Mouse (Mus musculus) kidney, postnatal 10 days (tissue): ENCODE data around the gene Slc25a25.

Source experiments
- DNase-seq: peaks from one replicate; pipeline ENCODE4 v3.0.0; 2021; ENCODE audit warnings: mixed read lengths

Slc25a25 gene

DNA sequence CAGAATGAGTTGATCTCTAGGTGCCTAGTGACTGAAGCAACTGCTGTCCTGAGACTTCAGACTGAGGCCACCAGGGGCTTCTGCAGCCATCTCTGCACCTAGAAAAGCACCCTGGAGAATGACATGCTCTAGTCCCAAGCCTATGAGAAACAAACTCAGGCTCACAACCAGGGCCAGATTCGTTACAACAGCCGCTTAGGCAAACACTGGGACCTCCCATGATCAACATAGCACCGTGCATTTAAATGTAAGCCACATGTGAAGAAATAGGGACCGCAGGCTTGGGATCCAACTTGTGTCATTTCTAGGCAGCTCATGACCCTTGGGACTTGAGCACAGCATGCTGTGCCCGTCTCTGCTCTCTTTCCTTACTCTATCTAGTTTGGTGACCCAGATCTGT is 23.5 kb downstream of the Slc25a25 start:
- DNase-seq: no peak

DNA sequence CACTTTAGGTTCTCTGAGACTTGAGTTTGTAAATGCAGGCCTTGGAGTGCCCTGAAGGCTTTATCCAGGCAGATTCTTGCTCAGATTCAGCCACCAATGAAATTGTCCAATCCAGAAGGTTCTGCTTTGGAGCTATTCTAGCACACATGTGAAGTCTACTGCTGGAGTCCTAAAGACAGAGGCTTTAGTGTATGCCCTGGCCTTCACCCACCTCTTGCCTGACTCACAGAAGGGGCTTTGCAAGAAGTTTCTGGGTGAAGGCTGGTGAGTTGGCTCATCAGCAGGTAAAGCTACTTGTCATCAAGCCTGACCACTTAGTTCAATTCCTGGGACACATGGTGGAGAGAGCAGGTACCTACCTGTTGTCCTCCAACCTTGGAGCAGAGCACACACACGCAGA is 25.1 kb downstream of the Slc25a25 start:
- DNase-seq: no peak

DNA sequence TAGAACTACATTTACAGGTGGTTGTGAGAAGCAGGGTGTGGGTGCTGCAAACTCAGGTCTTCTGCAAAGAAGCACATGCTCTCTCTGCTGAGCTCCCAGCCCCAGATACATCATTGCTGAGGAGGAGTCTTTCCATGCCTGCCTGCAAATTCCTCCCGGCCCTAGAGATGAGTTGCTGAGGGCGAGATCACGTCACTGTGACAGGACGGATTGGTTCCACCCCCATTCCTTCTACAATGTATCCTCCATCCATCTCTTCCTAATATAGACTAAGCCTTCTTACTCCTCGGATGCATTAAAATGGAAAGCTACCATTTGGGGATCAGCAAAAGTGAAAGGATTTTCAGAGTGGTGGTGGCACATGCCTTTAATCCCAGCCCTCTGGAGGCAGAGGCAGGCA is 25.7 kb downstream of the Slc25a25 start:
- no peak for DNase-seq

DNA sequence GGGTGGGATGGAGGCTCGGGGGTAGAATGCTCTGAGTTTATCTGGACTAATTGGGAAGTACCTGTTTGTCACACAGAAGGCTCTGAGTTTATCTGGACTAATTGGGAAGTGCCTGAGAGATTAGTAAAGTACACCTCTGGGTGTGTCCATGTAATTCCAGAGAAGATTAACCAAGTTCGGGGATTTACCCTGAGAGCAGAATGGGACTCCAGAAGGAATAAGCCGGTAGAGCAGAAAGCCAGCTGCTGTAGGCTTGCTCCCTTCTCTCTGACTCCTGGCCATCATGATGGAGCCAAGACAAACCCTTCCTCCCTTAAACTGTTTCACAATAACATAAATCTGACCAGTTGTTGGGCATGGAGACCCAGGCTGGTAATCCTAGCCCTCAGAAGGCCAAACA is 26.4 kb downstream of the Slc25a25 start:
- DNase-seq: no peak

DNA sequence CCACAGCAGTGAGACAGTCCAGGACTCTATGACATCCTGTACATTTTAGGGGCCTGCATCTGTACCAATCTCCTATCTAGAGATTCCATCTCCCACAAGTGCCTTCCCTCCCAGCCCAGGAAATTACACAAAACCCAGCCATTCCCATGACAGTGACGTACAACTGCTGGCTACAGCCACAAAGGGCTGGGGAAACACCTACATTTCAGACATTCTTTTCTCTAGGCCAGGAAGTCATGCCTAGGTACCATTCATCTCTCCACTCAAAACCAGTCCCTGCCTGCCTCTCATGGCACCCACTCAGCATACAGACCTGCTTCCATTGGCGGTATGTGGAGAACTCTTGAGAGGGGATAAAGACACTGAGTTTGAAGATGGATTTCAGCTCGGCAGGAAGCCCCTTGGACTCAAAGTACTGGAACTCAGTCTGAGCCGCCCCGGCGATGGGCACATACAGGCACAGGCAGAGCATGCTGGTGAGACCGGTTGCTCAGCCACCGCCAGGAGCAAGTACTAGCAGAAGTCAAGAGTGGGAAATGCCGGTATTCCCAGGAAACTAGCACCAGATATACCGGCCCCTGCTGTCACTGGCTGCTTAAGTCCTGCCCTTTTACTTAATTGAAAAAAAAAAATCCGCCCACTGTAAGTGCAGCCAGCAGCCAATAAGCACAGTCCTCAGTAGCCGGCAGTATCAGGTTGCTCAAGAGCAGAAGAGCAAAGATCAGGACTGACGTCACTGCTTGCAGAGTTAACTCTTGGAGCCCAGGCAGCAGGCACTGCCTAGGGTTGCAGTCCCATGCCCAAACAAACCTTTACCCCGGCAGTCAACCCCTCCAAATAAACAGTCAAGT is 27.5 kb downstream of the Slc25a25 start:
- DNase-seq: peak; percentile 87

DNA sequence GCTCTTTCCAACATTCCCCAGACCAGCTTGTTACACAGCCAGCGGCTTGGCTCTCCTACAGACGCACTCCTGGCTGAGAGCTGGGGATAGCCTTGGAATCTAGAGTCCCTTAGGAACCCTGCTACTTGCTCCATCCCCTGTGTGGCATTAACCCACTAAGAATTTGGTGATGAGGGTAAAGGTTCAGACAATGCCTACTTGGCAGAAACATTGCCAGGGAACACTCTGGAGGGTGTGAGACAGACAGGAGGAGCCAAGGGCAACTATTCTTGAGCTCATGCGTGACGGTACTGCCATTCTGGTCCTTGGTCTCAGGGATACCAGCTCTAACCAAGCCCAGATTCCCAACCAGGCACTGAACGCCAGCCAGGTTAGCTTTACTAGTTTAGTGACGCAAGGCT is 29.4 kb downstream of the Slc25a25 start:
- DNase-seq: peak; percentile 48

DNA sequence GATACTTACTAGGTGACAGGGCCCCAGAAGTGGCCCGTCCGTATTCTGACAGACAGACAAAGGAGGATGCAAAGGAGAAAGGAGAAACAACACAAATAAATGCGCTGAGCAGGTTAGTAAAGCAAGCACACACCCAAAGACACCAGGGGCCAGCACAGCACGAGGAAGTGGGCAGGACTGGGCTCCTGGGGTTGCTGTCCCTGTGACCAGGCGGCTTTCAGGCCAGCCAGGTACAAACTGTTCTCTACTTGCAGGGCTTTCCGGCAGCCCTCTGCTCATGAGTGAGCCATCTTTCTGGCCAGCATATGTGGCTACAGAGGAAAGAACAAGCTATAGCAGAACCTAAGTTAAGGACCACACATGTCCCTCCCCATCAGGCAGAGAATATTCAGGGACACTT is 30.6 kb downstream of the Slc25a25 start:
- DNase-seq: no peak

DNA sequence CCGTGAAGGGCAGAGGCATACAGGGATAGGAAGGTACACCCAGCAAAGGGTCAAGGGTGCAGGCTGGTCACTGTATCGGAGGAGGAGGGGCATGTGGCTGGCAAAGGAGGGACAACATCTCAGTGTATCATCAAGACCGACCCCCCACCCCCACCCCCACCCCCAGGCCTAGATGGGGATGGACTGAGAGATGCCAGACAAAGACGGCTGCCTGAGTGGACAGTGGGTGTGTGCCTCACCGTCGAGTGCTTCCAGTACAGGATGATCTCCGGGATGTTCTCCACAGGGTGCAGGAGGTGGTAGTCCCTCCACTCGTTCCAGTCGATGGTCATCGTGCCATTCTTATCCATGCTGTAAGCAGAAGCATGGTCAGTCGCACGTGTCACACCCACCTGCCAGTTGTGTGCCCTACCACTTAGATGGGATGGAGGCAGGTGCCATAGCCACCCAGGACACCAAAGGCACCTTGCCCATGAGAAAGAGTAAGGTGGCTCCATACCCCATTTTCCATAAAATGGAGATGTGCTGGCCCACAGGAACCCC is 31.1 kb downstream of the Slc25a25 start:
- no peak for DNase-seq

DNA sequence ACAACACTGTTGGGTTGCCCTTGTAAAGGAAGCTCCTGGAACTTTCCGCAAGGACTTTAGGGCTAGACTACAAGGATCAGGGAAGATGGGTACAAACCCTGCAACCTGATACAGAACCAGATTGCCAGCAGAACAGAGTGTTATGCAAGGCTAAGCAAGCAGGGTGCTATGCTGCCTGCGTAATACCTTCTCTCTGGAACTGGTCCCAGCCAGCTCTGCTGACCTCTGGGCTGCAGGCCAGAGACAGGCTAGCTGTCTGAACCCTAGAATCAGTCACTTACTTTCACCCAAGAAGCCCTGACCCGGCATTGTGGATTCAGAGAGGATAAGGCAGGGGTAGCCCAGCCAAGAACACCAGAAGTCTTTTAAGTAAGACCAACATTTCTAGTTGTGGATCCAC is 31.9 kb downstream of the Slc25a25 start:
- DNase-seq: peak; percentile 82

DNA sequence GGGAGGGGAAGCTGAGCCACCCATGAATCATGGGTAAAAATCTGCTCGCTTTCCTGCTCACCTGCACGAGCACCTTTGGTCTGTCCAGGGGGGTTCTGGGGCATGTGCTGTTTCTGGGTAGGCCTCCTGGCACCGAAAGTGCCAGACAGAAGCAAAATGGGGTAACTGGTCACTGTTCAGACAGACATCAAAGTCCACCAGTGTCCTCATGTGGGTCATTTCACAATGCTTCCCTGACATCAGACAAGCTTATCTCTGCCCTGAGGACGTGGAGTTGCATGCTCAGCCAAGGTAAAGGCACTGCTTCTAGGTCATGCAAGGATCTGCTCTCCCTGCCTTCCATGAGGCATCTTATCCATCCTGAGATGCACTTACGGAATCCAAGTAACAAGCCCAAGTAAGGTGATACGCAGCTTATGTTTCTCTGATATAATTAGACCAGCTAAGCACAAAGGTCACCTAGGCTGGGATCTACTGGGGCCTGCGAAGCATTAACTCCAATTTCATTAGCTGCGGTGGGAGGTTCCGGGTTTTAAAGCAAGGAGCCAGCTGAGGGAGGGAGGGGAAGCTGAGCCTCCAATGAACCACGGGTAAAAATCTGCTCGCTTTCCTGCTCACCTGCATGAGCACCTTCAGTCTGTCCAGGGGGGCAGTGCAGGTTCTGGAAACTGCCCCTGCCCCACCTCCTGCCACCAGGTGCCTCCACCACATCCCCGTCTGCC is 32.7 kb downstream of the Slc25a25 start:
- no peak for DNase-seq

DNA sequence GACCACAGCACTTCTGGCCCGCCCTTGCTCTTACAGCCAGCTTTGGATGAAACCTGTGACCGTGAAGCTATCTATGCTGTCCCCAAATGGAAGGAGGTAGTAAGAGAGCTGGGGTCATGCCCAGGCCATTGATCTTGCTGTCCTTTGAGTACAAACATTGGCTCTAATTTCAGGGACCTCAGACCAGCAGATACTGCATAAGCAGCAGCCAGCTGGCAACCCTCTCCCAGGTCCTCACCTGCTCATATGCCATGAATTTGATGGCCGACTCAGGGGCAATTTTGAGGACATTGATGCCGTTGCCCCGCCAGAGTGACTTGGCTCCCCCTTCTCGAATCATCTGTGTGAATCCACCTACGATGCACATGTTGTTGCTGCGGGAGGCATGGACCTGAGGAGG is 33.8 kb downstream of the Slc25a25 start:
- DNase-seq: no peak

DNA sequence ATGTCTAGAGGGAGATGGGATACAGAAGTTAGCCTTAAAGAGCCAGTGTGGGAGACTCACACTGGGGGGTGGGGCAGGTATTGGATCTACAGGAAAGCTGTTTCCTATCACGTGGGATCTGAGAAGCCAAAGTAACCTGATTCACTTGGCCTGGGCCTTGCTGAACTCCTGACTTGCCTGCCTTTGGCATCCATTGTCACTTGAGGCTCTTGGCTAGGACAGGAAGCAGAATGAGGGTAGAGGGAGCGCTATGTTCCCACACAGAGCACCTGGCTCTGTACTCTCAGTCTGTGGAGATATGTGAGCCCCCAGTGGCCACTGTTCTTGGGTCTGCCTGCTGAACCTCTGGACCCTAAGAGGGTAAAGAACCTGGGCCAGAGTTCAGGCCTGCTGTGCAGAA is 34.7 kb downstream of the Slc25a25 start:
- no peak for DNase-seq

DNA sequence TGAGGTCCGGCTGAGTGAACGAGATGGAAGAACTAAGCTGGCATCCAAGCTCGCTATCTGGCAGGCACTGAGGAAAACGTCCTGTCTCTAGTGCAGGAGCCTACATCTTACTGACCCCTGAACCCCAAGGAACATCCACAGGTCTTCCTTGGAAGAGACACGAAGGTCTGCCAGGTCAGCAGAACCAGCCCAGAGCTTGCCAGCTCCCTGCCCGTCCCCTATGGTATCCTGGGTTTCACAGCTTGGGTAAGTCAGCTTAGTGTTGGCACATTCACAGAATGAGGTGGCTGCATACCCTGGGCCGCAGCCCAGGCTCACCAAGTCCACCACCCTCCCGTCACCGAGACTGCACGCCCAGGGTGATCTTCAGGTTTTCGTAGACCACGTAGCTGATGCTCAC is 35.4 kb downstream of the Slc25a25 start:
- no peak for DNase-seq

DNA sequence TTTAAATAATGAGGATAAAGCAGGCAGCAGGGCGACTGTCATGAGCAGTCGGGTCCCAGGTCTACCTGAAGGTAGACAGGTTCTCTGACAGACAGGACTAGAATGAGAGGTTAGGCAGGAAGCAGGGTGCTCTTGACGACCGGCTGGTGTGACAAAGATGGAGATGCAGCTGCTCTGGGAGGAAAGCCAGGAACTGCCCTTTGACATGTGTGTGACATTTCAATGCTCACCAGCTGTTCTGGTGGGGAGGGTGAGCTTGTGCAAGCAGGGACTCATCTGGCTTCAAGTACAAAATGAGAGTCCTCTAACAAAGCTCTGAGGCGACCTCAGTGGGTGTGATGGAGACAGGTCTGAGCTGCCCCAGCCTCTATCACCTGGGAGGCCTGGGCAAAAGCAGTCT is 37.3 kb downstream of the Slc25a25 start:
- DNase-seq: peak; percentile 75

DNA sequence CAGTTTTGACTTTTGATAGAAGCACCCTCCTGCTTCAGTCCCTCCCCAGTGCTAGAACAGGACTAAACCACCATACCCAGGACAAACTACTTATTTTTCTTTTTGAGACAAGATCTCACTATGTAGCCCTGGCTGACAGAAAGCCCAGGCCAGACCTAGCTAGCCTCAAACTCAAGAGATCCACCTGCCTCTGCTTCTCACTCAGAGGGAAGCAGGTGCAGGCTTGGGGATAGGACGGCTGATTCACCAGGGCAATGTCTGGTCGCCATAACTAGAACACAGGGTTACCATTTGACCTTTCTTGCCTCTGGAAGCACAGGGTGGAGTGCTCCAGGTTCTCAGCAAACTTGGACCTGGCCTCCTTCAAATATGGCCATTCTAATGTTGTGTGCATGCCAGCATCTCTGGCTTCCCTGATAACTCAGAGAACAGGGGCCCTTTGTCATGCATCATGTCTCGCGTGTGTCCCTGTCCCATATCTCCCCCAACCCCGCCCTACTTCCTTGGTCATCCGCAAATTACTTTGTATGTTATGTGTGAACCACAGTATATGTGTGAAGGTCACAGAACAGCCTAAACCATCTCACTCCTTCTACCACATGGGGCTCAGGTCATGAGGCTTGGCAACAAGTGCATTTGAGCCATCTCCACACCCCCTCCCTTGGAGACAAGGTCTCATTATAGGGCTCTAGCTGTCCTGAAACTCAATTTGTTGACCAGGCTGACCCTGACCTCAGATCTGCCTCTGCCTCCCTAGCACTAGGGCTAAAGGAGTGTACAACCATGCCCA is 38.3 kb downstream of the Slc25a25 start:
- DNase-seq: no peak

DNA sequence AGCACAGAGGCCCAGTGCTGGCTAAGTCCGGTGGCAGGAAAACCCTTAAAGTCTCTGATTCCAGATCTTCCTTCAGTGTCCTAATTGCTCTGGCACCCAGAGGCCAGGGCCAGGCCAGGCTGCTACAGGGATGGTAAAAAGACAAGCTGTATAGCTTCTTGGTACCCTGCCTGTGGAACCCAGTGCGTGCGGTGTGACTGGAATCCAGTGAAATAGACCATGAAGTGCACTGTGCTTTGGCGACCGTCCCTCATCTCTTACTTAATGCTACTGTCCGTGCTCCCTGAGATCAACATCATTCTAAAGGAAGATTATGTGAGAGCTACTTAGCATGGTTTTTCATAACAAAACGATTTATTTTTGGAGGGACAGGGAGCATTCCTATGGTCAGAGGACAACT is 39.8 kb downstream of the Slc25a25 start:
- no peak for DNase-seq

DNA sequence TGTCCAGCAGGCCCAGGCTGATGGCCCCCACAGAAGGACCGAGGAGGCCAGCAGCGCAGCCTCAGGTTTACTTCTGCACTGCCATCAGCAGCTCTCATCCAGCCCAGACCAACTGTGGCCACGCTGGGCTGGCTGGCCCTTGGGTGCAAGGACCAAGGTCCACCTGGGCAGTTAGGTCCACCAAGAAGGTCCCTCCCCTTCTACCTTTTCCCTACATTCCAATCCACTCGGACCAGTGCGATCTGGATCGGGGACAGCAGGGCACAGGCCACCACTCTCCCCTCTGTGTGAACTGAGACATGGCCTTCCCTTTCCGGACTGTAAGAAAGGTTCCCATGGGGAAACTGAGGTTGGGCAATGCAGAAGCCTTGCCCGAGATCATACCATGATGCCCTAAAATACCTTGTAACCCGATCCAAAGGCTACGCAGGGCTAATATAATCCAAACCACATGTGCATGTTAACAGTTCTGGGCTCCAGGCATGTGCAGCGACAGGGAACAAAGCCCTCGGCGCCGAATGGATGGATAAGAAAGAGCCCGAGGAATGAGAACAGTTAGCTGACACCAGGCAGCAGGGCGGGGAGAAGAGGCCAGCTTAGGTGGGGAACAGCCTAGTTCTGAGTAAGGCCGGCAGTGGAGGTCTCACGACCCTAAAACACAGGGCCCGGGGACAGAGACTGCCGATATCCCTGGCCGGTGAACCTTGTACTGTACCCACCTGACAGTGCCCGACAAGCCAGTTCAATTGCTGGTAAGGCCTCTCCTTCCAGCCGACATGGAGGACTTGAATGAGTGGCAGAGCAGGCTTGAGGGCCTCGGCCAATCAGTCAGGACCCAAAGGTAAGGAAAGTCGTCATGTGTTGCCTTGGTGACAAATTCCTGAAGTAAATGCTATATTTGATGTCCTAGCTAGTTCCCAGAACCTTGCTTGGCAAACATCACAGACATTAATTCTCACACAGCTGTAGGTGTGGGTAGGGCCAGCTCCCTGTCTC is 42.5 kb downstream of the Slc25a25 start:
- DNase-seq: peak; percentile 81

DNA sequence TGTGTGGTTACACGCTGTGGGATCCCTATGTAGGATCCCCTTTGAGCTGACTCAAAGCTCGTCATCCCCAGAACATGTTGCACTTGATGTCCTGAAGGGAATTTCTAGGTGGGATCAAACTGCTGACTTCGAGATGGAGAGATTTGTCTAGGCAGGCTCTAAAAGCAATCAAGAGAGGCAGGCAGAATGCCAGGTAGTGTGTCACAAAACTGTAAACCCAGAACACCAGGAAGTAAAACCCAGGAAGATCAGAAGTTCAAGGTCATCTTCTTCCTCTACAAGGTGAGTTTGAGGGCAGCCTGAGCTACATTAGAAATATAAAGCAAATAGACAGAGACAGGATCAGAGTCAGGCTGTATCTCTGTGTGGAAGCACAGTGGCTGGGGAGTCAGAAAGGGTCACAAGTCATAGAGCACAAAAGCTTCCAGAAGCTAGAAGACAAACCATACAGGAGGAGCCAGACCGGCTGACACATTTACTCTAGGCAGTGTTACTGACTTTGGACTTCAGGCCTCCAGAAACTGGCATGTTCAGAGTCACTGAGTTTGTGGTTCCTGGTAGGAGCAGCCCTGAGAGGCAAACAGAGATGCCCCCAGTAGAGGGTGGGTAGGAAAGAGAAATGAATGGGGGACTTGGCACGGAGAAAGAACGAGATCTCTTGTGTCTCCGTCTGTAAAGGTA is 44.0 kb downstream of the Slc25a25 start:
- no peak for DNase-seq

DNA sequence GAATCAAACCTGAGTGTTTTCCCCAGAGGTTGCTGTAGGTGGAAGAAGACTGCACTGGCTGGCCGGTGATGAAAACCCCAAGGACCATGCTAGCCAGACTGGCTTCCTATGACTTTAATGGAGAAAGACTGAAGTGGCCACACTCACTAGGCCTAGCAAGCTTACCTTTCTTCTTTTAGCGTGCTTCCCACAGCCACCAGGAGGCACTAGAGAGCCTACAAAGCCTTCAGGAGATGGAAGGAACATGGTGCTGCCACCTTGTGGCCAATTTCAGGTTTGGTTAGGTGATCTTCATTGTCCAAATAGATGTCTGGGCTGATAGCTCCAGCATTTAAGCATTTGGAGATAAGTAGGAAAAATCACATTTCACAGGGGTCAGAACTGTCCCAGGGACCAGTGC is 46.6 kb downstream of the Slc25a25 start:
- DNase-seq: peak; percentile 98

DNA sequence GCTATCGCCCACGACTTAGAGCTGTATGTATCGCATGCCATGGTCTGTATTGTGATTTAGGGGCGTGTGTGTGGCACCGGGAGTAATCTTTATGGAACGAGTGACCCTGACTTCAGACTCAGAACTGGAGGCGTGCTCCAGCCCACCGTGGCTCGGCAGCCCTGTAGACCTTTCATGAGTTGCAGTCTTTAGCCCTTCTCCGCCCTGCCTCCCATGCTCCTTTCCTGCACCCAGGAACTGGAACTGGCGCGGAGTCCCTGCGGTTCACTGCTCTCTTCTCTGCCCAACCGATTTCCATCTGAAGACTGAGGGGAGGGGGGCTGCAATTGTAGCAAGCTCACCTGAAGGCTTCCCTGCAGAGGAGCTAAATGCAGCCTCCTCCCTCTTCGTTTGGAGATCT is 54.5 kb downstream of the Slc25a25 start:
- DNase-seq: peak; percentile 46

DNA sequence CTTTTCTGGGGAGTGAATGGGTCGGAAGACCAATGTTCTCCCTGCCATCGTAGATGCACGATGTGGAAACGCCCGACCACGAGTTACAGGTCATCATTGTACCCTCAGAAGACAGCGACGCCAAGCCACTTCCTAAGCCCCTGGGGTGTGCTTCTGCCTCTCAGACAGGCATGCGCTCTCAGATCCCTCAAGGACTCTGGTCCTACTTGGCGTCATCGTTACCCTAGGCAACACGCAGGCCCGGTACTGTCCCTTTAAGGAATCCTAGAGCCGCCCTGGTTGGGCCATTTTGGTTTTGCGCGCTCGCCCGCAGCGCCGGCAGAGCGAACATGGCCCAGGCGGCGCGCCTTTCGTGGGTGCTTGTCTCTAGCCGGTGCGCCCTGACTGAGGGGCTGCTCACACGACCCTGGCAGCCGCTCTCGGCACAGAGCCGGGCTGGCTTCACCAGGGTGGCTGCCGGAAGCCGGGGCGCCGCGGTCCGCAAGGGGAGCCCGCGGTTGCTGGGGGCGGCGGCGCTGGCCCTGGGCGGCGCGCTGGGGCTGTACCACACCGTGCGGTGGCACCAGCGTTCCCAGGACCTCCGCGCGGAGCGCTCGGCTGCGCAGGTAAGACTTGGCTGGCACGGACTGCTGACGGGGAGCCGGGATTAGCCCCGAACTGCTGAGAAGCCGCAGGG is 55.2 kb downstream of the Slc25a25 start:
- DNase-seq: peak; percentile 95
